Mouse (Mus musculus) spleen, embryonic (tissue): ENCODE measurements around the gene Gm7694.

Source experiments
- CTCF ChIA-PET: fragments of 350-600 bp; sonication (Branson Sonifier 250); formaldehyde crosslinking; loops from one replicate; lab custom pipeline; 2022; lab: Charles Lee

Gene Gm7694

GRCm38 (mm10) chr1:170306232-170306631 is at the start of gene Gm7694:
Gene Gm7694, minus strand, starts transcription at chr1:170306332.
- CTCF ChIA-PET, result no interaction called here

GRCm38 (mm10) chr1:170353335-170353734 is 47.2 kb upstream of the Gm7694 start:
- CTCF ChIA-PET, result no interaction called here

- CTCF ChIA-PET, result no interaction called here
These were observed 44.9 kb upstream of the Gm7694 start for GRCm38 (mm10) chr1:170351080-170351479.

GRCm38 (mm10) chr1:170346266-170346665 is 40.1 kb upstream of the Gm7694 start:
- CTCF ChIA-PET, result no interaction called here

GRCm38 (mm10) chr1:170343906-170344305 is 37.8 kb upstream of the Gm7694 start:
- CTCF ChIA-PET, result no interaction called here

- CTCF ChIA-PET, result no interaction called here
These were observed 36.9 kb upstream of the Gm7694 start for GRCm38 (mm10) chr1:170343081-170343480.

GRCm38 (mm10) chr1:170339943-170340342 is 33.8 kb upstream of the Gm7694 start:
- CTCF ChIA-PET, result no interaction called here

GRCm38 (mm10) chr1:170332775-170333174 is 26.6 kb upstream of the Gm7694 start:
- CTCF ChIA-PET, result no interaction called here

- CTCF ChIA-PET, result no interaction called here
These were observed 25.8 kb upstream of the Gm7694 start for GRCm38 (mm10) chr1:170331926-170332325.

GRCm38 (mm10) chr1:170325277-170325676 is 19.1 kb upstream of the Gm7694 start:
- CTCF ChIA-PET, result no interaction called here

GRCm38 (mm10) chr1:170324312-170324711 is 18.2 kb upstream of the Gm7694 start:
- CTCF ChIA-PET, result no interaction called here

- CTCF ChIA-PET, result no interaction called here
These were observed 16.9 kb upstream of the Gm7694 start for GRCm38 (mm10) chr1:170323001-170323400.

- CTCF ChIA-PET, result no interaction called here
These were observed 15.9 kb upstream of the Gm7694 start for GRCm38 (mm10) chr1:170322046-170322445.

GRCm38 (mm10) chr1:170311431-170311830 is 5.3 kb upstream of the Gm7694 start:
- CTCF ChIA-PET, result no interaction called here

GRCm38 (mm10) chr1:170308503-170308902 is 2.4 kb upstream of the Gm7694 start, which contains the start of gene Spata46:
Gene Spata46, plus strand, starts transcription at chr1:170308803.
- CTCF ChIA-PET, result no interaction called here

GRCm38 (mm10) chr1:170305002-170305401 is 1.1 kb downstream of the Gm7694 start:
- CTCF ChIA-PET, result no interaction called here

GRCm38 (mm10) chr1:170303103-170303502 is 3.0 kb downstream of the Gm7694 start:
- CTCF ChIA-PET, result no interaction called here

GRCm38 (mm10) chr1:170302456-170302855 is 3.7 kb downstream of the Gm7694 start:
- CTCF ChIA-PET, result no interaction called here

GRCm38 (mm10) chr1:170301686-170302085 is 4.4 kb downstream of the Gm7694 start:
- CTCF ChIA-PET, result no interaction called here

GRCm38 (mm10) chr1:170299496-170299895 is 6.6 kb downstream of the Gm7694 start:
- CTCF ChIA-PET, result no interaction called here

- CTCF ChIA-PET, result no interaction called here
These were observed 11.2 kb downstream of the Gm7694 start for GRCm38 (mm10) chr1:170294786-170295570.

GRCm38 (mm10) chr1:170293257-170293656 is 12.9 kb downstream of the Gm7694 start:
- CTCF ChIA-PET, result no interaction called here

- CTCF ChIA-PET, result no interaction called here
These were observed 13.7 kb downstream of the Gm7694 start for GRCm38 (mm10) chr1:170292239-170292951.
